11 mouse cellular contexts compared by ENCODE assay signal in genomic region chr17:26191486-26191885, GRCm38 (mm10). TPM values are rescaled to one million over a fixed set of nuclear protein-coding genes. Genes with fewer than 3 reads are reported as not detected.
DNase-seq lines count a peak whose midpoint lies in the region; ATAC-seq and TF ChIP-seq lines count a peak whose summit lies in the region.
"Not testable (repeated sequence)": the region's sequence is repeated elsewhere in the genome, so short reads cannot be mapped to it uniquely, and the experiment has no call there.
"Had no signal": no experiment of that assay in that cellular context is flagged by ENCODE, and none has a peak within 500 bp of the region (broad histone marks: within the 10 kb centered on the region; RNA-seq: fewer than 3 reads in every experiment).

No protein-coding gene starts in this region.

- H3K4me3 ChIP-seq in intestine, postnatal 0 days (ENCODE audit: low read depth, low read length); liver, postnatal 0 days (ENCODE audit: low read depth, low read length): not testable (repeated sequence)

- not testable (repeated sequence) for H3K27me3 ChIP-seq in intestine, postnatal 0 days (replicated peaks; ENCODE audit: control insufficient read depth, insufficient read depth, low read length); liver, postnatal 0 days (ENCODE audit: insufficient read depth, low read length)

- ATAC-seq in intestine, postnatal 0 days; liver, postnatal 0 days: not testable (repeated sequence)

- H3K4me2 ChIP-seq in intestine, postnatal 0 days (replicated peaks; ENCODE audit: low read depth); liver, postnatal 0 days (ENCODE audit: low read depth, low read length): not testable (repeated sequence)

- H3K36me3 ChIP-seq in intestine, postnatal 0 days (ENCODE audit: control insufficient read depth, insufficient read depth): peaks cover 92% of the 10 kb centered on the region
- peaks cover 67% of the 10 kb centered on the region for H3K36me3 ChIP-seq in liver, postnatal 0 days (replicated peaks; ENCODE audit: insufficient read depth, low read length)

- H3K9me3 ChIP-seq in intestine, postnatal 0 days (ENCODE audit: control insufficient read depth); liver, postnatal 0 days (ENCODE audit: low read length): not testable (repeated sequence)

- DNase-seq in 3T3-L1 (ENCODE audit: low read depth, low spot score): peak; percentile 33
- peak; percentile 65 for DNase-seq in CD4-positive helper T cell, adult 2 months (ENCODE audit: low read depth, low spot score)
- DNase-seq in ES-CJ7 (ENCODE audit: low read depth, low spot score): peak; percentile 34
- DNase-seq in R1 (ENCODE audit: low read depth, low spot score): peak; percentile 48
- not testable (repeated sequence) for DNase-seq in liver, postnatal 0 days
- peak; percentile 50 for DNase-seq in naive thymus-derived CD4-positive, alpha-beta T cell, adult 2 months (ENCODE audit: low read depth)

- TF ChIP-seq CTCF in intestine, postnatal 0 days (IDR thresholded peaks at IDR 0.05; ENCODE audit: low read depth): peak; percentile 19
- peak; percentile 14; the same call in 1 of the 2 replicates for TF ChIP-seq CTCF in liver, postnatal 0 days (IDR thresholded peaks at IDR 0.05; ENCODE audit: low read depth)

- WGBS in intestine, postnatal 0 days: 83% methylated on average over 7 of the region's 7 CpGs
- 86% methylated on average over 7 of the region's 7 CpGs for WGBS in liver, postnatal 0 days (ENCODE audit: insufficient replicate concordance)

- H3K9ac ChIP-seq in intestine, postnatal 0 days (ENCODE audit: low read depth, low read length); liver, postnatal 0 days (replicated peaks): not testable (repeated sequence)

- not testable (repeated sequence) for TF ChIP-seq EP300 in liver, postnatal 0 days (IDR thresholded peaks at IDR 0.05; ENCODE audit: low read depth)

- H3K27ac ChIP-seq in intestine, postnatal 0 days (ENCODE audit: low read depth, low read length); liver, postnatal 0 days (ENCODE audit: low read depth): not testable (repeated sequence)

- H3K4me1 ChIP-seq in intestine, postnatal 0 days (replicated peaks; ENCODE audit: control insufficient read depth, insufficient read depth, low read length); liver, postnatal 0 days (ENCODE audit: insufficient read depth): not testable (repeated sequence)

RNA-seq across cellular contexts. Expression of gene Pdia2, which starts 7.4 kb away (rescaled TPM):
- 9.9 and 16.3 TPM in 2 replicates for polyA plus RNA-seq in intestine, postnatal 0 days (2015; fragmentation: Nextera tagmentation; extraction: Ambion mirVana)
- 18.8 and 20.5 TPM in 2 replicates for polyA plus RNA-seq in liver, postnatal 0 days (2015; fragmentation: Nextera tagmentation; extraction: Ambion mirVana)
- polyA plus RNA-seq: CD4-positive, CD25-positive, alpha-beta regulatory T cell, adult 4 months; forebrain, embryonic 14.5 days; forebrain, postnatal 0 days; heart, postnatal 0 days had no signal

RNA-seq across cellular contexts. Expression of gene Rgs11, which starts 11.3 kb away (rescaled TPM):
- polyA plus RNA-seq in intestine, postnatal 0 days (2015; fragmentation: Nextera tagmentation; extraction: Ambion mirVana): 1.1 and 1.2 TPM in 2 replicates
- polyA plus RNA-seq in liver, postnatal 0 days (2015; fragmentation: Nextera tagmentation; extraction: Ambion mirVana): 0.21 TPM in 1 of 2 replicates, not detected in the other

RNA-seq across cellular contexts. Expression of gene Arhgdig, which starts 16.1 kb away (rescaled TPM):
- 10.5 and 11.7 TPM in 2 replicates for polyA plus RNA-seq in intestine, postnatal 0 days (2015; fragmentation: Nextera tagmentation; extraction: Ambion mirVana)
- 3.1 and 4.9 TPM in 2 replicates for polyA plus RNA-seq in liver, postnatal 0 days (2015; fragmentation: Nextera tagmentation; extraction: Ambion mirVana)
- polyA plus RNA-seq: CD4-positive, CD25-positive, alpha-beta regulatory T cell, adult 4 months had no signal

RNA-seq across cellular contexts. Expression of gene Fam234a, which starts 52.6 kb away (rescaled TPM):
- polyA plus RNA-seq in intestine, postnatal 0 days (2015; fragmentation: Nextera tagmentation; extraction: Ambion mirVana): 113 and 116 TPM in 2 replicates
- polyA plus RNA-seq in liver, postnatal 0 days (2015; fragmentation: Nextera tagmentation; extraction: Ambion mirVana): 23.4 and 25.2 TPM in 2 replicates

RNA-seq across cellular contexts. Expression of gene Axin1, which starts 53.0 kb away (rescaled TPM):
- polyA plus RNA-seq in intestine, postnatal 0 days (2015; fragmentation: Nextera tagmentation; extraction: Ambion mirVana): 9.3 and 9.6 TPM in 2 replicates
- 4.7 TPM in 2 replicates for polyA plus RNA-seq in liver, postnatal 0 days (2015; fragmentation: Nextera tagmentation; extraction: Ambion mirVana)
